Mouse (Mus musculus): ENCODE results near the gene 0610040J01Rik. TPM values are rescaled to one million over a fixed set of nuclear protein-coding genes. Genes with fewer than 3 reads are reported as not detected.
"Not testable (repeated sequence)": the region's sequence is repeated elsewhere in the genome, so short reads cannot be mapped to it uniquely, and the experiment has no call there.

Gene 0610040J01Rik
- polyA plus RNA-seq, 1 experiment from 2014 or later = 1.0 TPM

DNA sequence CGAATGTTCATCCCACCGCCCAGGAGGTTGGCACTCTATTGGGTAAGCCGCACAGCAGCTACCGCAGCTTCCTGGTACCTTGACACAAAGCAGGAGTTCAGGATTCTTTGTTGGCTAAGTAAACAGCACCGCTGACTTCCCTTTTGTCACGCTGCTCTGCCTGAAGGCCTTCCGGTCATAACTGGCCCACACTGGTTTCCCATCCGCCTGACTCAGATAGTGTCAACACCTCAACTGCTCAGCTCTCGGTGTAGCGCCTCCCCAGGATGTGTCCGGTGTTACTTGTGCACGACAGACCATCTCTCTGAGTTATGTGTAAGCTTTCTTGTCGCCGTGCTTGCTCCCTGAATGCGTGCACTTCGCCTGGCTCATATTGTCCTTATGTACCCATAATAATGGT lies 62.7 kb downstream of the 0610040J01Rik start:
- WGBS (ENCODE audit: insufficient replicate concordance) = 59% methylated on average over 16 of the region's 16 CpGs
- ATAC-seq (replicated peaks; ENCODE audit: insufficient number of reproducible peaks, low FRiP score, low TSS enrichment) = peak; percentile 49; the same call in 1 of the 2 replicates

GRCm38 (mm10) chr5:63876081-63876480 lies 63.9 kb downstream of the 0610040J01Rik start:
- H3K4me1 ChIP-seq (ENCODE audit: control insufficient read depth, insufficient read depth, low read length) = no peaks in the 10 kb centered on the region
- H3K9ac ChIP-seq (ENCODE audit: low read depth, low read length) = no peak overlapping the region
- no peaks in the 10 kb centered on the region for H3K36me3 ChIP-seq (ENCODE audit: control insufficient read depth, insufficient read depth, low read length)
- no peaks in the 10 kb centered on the region for H3K27me3 ChIP-seq (ENCODE audit: control insufficient read depth, insufficient read depth, low read length)
- no peak for ATAC-seq (replicated peaks; ENCODE audit: insufficient number of reproducible peaks, low FRiP score, low TSS enrichment)
- WGBS (ENCODE audit: insufficient replicate concordance) = 90% methylated on average over 4 of the region's 4 CpGs
- H3K9me3 ChIP-seq (replicated peaks; ENCODE audit: control insufficient read depth, low read length) = no peaks in the 10 kb centered on the region
- no peak overlapping the region for H3K4me2 ChIP-seq
- no peak overlapping the region for H3K4me3 ChIP-seq (ENCODE audit: low read depth, low read length)
- H3K27ac ChIP-seq (ENCODE audit: low read depth, low read length) = no peak overlapping the region

More for the DNA sequence above, 62.7 kb downstream of the 0610040J01Rik start:
- no peaks in the 10 kb centered on the region for H3K4me1 ChIP-seq (ENCODE audit: control insufficient read depth, insufficient read depth, low read length)
- H3K4me3 ChIP-seq (ENCODE audit: low read depth, low read length) = no peak overlapping the region
- H3K9me3 ChIP-seq (replicated peaks; ENCODE audit: control insufficient read depth, low read length) = no peaks in the 10 kb centered on the region
- no peak overlapping the region for H3K9ac ChIP-seq (ENCODE audit: low read depth, low read length)
- no peaks in the 10 kb centered on the region for H3K36me3 ChIP-seq (ENCODE audit: control insufficient read depth, insufficient read depth, low read length)
- H3K4me2 ChIP-seq = no peak overlapping the region
- H3K27me3 ChIP-seq (ENCODE audit: control insufficient read depth, insufficient read depth, low read length) = no peaks in the 10 kb centered on the region
- no peak overlapping the region for H3K27ac ChIP-seq (ENCODE audit: low read depth, low read length)

GRCm38 (mm10) chr5:63879026-63879425 lies 66.9 kb downstream of the 0610040J01Rik start:
- no peak for ATAC-seq (replicated peaks; ENCODE audit: insufficient number of reproducible peaks, low FRiP score, low TSS enrichment)
- Histone ChIP-seq H3K36me3 (ENCODE audit: control insufficient read depth, insufficient read depth, low read length) (no peaks in the 10 kb centered on the region), H3K9ac (ENCODE audit: low read depth, low read length) (no peak overlapping the region), H3K9me3 (replicated peaks; ENCODE audit: control insufficient read depth, low read length) (no peaks in the 10 kb centered on the region), H3K4me3 (ENCODE audit: low read depth, low read length) (no peak overlapping the region), H3K27ac (ENCODE audit: low read depth, low read length) (no peak overlapping the region), H3K4me2 (no peak overlapping the region), H3K4me1 (ENCODE audit: control insufficient read depth, insufficient read depth, low read length) (no peaks in the 10 kb centered on the region), H3K27me3 (ENCODE audit: control insufficient read depth, insufficient read depth, low read length) (no peaks in the 10 kb centered on the region)
- 73% methylated on average over 10 of the region's 10 CpGs for WGBS (ENCODE audit: insufficient replicate concordance)

DNA sequence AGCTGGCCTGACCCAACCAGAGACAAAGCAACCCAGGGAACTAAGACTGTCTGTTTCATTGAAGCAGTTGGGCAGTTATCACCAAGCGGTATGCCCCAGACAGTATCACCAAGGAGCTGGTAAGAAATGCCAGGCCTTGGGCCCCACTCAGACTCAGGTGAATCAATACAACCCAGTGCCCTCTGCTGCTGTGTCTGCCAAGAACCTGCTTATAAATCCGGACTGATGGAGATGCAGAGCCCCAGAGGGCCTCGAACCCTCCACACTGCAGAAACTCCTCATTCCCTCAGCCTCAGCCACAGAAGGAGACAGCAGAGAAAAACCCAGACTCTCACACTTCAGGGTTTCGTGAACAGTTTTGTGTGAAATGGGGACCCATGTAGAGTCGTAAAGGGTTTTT lies 74.1 kb downstream of the 0610040J01Rik start:
- no peak for ATAC-seq (replicated peaks; ENCODE audit: insufficient number of reproducible peaks, low FRiP score, low TSS enrichment)
- WGBS (ENCODE audit: insufficient replicate concordance) = 81% methylated on average over 5 of the region's 5 CpGs
- Histone ChIP-seq H3K4me1 (ENCODE audit: control insufficient read depth, insufficient read depth, low read length) (no peaks in the 10 kb centered on the region), H3K9me3 (replicated peaks; ENCODE audit: control insufficient read depth, low read length) (no peaks in the 10 kb centered on the region), H3K9ac (ENCODE audit: low read depth, low read length) (no peak overlapping the region), H3K36me3 (ENCODE audit: control insufficient read depth, insufficient read depth, low read length) (no peaks in the 10 kb centered on the region), H3K4me2 (no peak overlapping the region), H3K27ac (ENCODE audit: low read depth, low read length) (no peak overlapping the region), H3K4me3 (ENCODE audit: low read depth, low read length) (no peak overlapping the region), H3K27me3 (ENCODE audit: control insufficient read depth, insufficient read depth, low read length) (no peaks in the 10 kb centered on the region)

DNA sequence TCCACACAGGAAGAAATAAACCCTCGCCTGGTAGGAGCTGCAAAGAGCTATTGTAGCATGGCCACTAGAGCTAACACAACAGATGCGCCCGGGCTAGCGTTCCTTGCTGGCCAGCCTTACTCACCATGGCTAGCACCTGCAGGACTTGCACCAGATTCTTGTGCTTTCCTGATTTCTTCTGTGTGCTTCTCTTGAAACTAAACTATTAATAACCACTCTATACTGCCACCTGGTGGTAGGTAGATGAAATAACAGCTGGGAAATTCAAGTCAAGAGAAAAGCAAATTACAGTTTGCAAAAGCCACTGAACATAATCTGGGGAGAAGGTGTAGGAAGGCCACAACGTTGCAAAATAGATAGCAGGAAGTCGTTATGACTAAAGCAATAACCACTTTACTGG lies 74.5 kb downstream of the 0610040J01Rik start:
- Histone ChIP-seq H3K4me1 (ENCODE audit: control insufficient read depth, insufficient read depth, low read length) (no peaks in the 10 kb centered on the region), H3K9me3 (replicated peaks; ENCODE audit: control insufficient read depth, low read length) (no peaks in the 10 kb centered on the region), H3K27ac (ENCODE audit: low read depth, low read length) (no peak overlapping the region), H3K36me3 (ENCODE audit: control insufficient read depth, insufficient read depth, low read length) (no peaks in the 10 kb centered on the region), H3K4me2 (no peak overlapping the region), H3K27me3 (ENCODE audit: control insufficient read depth, insufficient read depth, low read length) (no peaks in the 10 kb centered on the region), H3K9ac (ENCODE audit: low read depth, low read length) (no peak overlapping the region), H3K4me3 (ENCODE audit: low read depth, low read length) (no peak overlapping the region)
- WGBS (ENCODE audit: insufficient replicate concordance) = 38% methylated on average over 6 of the region's 6 CpGs
- no peak for ATAC-seq (replicated peaks; ENCODE audit: insufficient number of reproducible peaks, low FRiP score, low TSS enrichment)

DNA sequence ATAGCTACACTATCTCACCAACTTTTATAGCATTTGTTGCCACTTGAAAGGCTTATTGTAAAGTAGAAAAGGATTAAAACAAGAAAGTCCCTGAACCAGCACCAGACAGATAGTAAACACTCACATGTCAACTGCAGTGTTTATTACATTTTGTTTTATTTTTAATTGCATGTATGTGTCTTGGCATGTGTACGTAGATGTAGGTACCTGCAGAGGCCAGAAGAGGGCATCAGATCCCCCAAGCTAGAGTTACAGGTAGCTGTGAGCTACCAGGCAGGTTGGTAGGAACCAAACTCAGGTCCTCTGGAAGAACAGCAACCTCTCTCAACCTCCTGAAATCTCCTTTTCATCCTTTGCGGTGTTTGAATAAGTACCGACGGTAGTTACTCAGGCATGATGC lies 74.9 kb downstream of the 0610040J01Rik start:
- Histone ChIP-seq H3K4me1 (ENCODE audit: control insufficient read depth, insufficient read depth, low read length) (no peaks in the 10 kb centered on the region), H3K27me3 (ENCODE audit: control insufficient read depth, insufficient read depth, low read length) (no peaks in the 10 kb centered on the region), H3K4me3 (ENCODE audit: low read depth, low read length) (no peak overlapping the region), H3K36me3 (ENCODE audit: control insufficient read depth, insufficient read depth, low read length) (no peaks in the 10 kb centered on the region), H3K4me2 (no peak overlapping the region), H3K27ac (ENCODE audit: low read depth, low read length) (no peak overlapping the region), H3K9me3 (replicated peaks; ENCODE audit: control insufficient read depth, low read length) (no peaks in the 10 kb centered on the region), H3K9ac (ENCODE audit: low read depth, low read length) (no peak overlapping the region)
- WGBS (ENCODE audit: insufficient replicate concordance) = 93% methylated on average over 4 of the region's 4 CpGs
- no peak for ATAC-seq (replicated peaks; ENCODE audit: insufficient number of reproducible peaks, low FRiP score, low TSS enrichment)

GRCm38 (mm10) chr5:63891241-63891640 lies 79.1 kb downstream of the 0610040J01Rik start:
- Histone ChIP-seq H3K4me3 (ENCODE audit: low read depth, low read length) (no peak overlapping the region), H3K9me3 (replicated peaks; ENCODE audit: control insufficient read depth, low read length) (no peaks in the 10 kb centered on the region), H3K27ac (ENCODE audit: low read depth, low read length) (no peak overlapping the region), H3K9ac (ENCODE audit: low read depth, low read length) (no peak overlapping the region), H3K4me2 (no peak overlapping the region), H3K4me1 (ENCODE audit: control insufficient read depth, insufficient read depth, low read length) (no peaks in the 10 kb centered on the region), H3K27me3 (ENCODE audit: control insufficient read depth, insufficient read depth, low read length) (no peaks in the 10 kb centered on the region), H3K36me3 (ENCODE audit: control insufficient read depth, insufficient read depth, low read length) (no peaks in the 10 kb centered on the region)
- ATAC-seq (replicated peaks; ENCODE audit: insufficient number of reproducible peaks, low FRiP score, low TSS enrichment) = no peak; the same call in 1 of the 2 replicates
- WGBS (ENCODE audit: insufficient replicate concordance) = 81% methylated on average over 4 of the region's 4 CpGs

DNA sequence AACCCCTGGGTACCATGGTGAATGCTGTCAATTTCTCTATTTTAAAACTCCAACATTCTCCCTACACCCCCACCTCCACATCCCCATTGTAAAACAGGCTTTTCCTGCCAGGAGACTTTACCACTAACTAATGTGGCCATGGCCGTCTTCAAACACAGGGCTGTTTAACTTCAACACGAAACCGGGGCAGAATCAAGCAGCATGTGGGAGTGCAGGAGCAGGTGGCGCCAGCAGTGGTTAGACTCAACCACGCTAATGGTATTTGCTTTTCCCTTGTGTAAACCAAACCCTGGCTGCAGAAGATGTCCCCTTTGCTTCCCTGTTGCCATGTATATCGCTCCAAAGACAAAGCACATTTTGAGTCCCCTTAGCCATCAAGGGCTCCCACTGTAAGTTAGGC lies 79.7 kb downstream of the 0610040J01Rik start:
- H3K27me3 ChIP-seq (ENCODE audit: control insufficient read depth, insufficient read depth, low read length) = no peaks in the 10 kb centered on the region
- ATAC-seq (replicated peaks; ENCODE audit: insufficient number of reproducible peaks, low FRiP score, low TSS enrichment) = no peak
- no peak overlapping the region for H3K4me3 ChIP-seq (ENCODE audit: low read depth, low read length)
- 83% methylated on average over 6 of the region's 6 CpGs for WGBS (ENCODE audit: insufficient replicate concordance)
- H3K4me2 ChIP-seq = no peak overlapping the region
- H3K36me3 ChIP-seq (ENCODE audit: control insufficient read depth, insufficient read depth, low read length) = no peaks in the 10 kb centered on the region
- H3K9me3 ChIP-seq (replicated peaks; ENCODE audit: control insufficient read depth, low read length) = no peaks in the 10 kb centered on the region
- H3K9ac ChIP-seq (ENCODE audit: low read depth, low read length) = no peak overlapping the region
- no peaks in the 10 kb centered on the region for H3K4me1 ChIP-seq (ENCODE audit: control insufficient read depth, insufficient read depth, low read length)
- no peak overlapping the region for H3K27ac ChIP-seq (ENCODE audit: low read depth, low read length)

DNA sequence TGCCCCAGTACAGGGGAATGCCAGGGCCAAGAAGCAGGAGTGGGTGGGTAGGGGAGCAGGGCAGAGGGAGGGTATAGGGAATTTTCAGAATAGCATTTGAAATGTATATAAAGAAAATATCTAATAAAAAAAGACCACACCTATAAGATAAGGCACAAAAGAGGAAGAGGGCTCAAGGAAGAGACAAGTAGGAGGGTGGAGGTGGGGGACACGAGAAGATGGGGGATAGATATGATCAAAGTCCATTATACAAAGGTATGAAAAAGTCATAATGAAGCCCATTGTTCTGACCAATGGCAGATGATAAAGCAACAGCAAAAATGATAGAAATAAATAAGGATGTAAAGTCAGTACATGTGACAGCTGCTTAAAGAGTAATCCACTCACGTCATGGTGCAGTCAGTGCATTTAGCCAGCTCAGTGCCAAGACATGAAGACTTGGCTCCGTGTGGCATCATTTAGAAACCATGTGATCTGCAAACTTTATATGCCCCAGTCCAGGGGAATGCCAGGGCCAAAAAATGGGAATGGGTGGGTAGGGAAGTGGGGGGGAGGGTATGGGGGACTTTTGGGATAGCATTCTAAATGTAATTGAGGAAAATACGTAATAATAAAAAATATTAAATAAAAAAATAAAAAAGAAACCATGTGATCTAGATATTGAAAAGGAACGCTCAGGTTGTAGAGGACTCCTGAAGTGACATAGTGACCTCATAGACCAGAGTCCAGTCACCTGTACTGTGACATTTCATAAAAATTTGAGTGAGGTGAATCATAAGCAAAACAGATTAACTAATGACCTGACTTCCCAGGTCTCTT lies 85.0 kb downstream of the 0610040J01Rik start:
- ATAC-seq (replicated peaks; ENCODE audit: insufficient number of reproducible peaks, low FRiP score, low TSS enrichment); H3K4me3 ChIP-seq (ENCODE audit: low read depth, low read length); H3K9me3 ChIP-seq (replicated peaks; ENCODE audit: control insufficient read depth, low read length); H3K4me2 ChIP-seq; H3K4me1 ChIP-seq (ENCODE audit: control insufficient read depth, insufficient read depth, low read length); H3K27me3 ChIP-seq (ENCODE audit: control insufficient read depth, insufficient read depth, low read length); H3K27ac ChIP-seq (ENCODE audit: low read depth, low read length); H3K36me3 ChIP-seq (ENCODE audit: control insufficient read depth, insufficient read depth, low read length); H3K9ac ChIP-seq (ENCODE audit: low read depth, low read length): not testable (repeated sequence)
- 79% methylated on average over 5 of the region's 5 CpGs for WGBS (ENCODE audit: insufficient replicate concordance)
